Mouse (Mus musculus): ENCODE data around the gene Ugt1a6a.

Ugt1a6a gene

GRCm38 (mm10) chr1:88267489-88267888 lies 132.9 kb downstream of the Ugt1a6a start:
- CTCF ChIA-PET: no interaction called here

- CTCF ChIA-PET: no interaction called here
Measured at GRCm38 (mm10) chr1:88268070-88268469, 133.5 kb downstream of the Ugt1a6a start.

Measured in spleen, embryonic (tissue).